Mouse (Mus musculus) G1E-ER4 (cell line): ENCODE data around the gene Mlf2. TPM values are rescaled to one million over a fixed set of nuclear protein-coding genes. Genes with fewer than 3 reads are reported as not detected.

Experiments
- GATA1 ChIP-seq: IDR thresholded peaks from one replicate; pipeline ENCODE4 v1.8.0; 2012; ENCODE audit warnings: low read length, inconsistent platforms
- polyA plus RNA-seq: library from polyadenylated mRNA; stranded (reverse); fragments of >175 nt; gene quantifications from 2 replicates; pipeline ENCODE4 v1.2.3, GENCODE M21; 2012

Mlf2 gene
- polyA plus RNA-seq, 1 experiment = 363 TPM

DNA sequence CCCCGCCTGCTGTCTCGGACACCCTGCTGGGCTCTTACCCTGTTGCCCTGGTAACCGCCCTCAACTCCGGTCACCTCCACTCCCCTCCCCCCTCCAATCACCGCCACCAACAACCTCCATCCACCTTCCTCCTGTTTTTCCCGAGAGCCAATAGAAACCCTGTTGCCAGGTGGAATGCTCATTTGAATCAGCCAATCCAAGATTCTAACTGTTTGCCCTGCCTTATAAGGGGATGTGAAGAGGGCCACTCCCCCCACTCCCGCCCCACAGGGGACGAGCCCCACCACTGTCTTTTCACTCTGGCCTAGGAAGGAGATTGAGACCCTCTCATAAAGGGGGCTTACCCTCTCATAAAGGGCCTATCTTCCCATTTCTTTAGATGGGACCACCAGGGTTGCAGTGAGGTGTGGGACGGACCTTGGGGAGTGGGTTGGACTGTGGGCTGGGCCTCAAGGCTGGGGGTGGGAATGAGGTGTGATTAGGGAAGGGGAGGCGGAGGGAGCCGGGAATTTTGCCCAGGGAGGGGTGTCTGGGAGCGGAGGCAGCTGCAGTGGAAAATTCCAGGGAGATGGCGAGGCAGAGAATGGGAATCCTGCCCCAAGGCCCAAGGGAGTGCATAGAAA is 11.4 kb upstream of the Mlf2 start, which contains the start of gene Ptms:
TSS of gene Ptms (minus strand) at position 409 of the 623 bp plus-strand sequence.
- TF ChIP-seq GATA1 = no peak

DNA sequence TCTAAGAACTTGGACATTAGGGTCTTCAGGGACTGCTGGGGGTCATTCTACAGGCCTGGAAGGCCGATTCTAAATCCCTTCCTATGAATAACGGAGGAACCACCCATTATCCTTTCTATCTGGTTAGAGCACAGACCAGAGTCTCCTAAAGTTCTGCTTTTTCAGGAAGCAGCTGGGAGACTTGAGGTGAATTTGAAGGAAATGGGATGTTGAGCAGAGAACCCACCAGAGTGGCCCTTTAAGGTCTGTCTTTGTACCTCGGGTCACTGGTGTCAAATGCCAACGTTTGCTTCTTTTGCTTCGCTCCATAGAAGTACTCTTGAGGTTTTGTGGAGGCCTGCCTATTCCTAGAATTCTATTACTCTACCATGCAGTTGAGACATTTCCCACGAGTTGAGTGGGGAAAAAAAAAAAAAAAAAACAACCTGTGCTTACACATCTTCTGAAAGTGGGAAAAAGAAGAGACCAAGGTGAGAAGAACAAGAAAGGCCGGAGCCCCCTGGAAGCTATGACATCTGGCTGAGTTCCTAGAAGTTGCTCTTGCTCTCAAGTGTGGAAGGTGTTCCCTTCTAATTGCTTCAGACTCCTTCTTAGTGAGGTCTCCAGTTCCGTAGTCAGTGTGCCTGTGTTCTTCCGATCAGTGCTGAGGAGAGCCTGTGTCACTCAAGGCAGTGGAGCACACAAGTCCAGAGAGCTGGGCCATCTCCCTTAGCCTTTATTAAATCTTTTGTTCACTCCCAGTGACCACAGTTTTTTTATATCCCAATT is 10.7 kb upstream of the Mlf2 start:
- TF ChIP-seq GATA1 = no peak

GRCm38 (mm10) chr6:124921539-124921938 is 9.6 kb upstream of the Mlf2 start:
- TF ChIP-seq GATA1 = no peak

GRCm38 (mm10) chr6:124925173-124925793 is 5.9 kb upstream of the Mlf2 start:
- TF ChIP-seq GATA1 = no peak

DNA sequence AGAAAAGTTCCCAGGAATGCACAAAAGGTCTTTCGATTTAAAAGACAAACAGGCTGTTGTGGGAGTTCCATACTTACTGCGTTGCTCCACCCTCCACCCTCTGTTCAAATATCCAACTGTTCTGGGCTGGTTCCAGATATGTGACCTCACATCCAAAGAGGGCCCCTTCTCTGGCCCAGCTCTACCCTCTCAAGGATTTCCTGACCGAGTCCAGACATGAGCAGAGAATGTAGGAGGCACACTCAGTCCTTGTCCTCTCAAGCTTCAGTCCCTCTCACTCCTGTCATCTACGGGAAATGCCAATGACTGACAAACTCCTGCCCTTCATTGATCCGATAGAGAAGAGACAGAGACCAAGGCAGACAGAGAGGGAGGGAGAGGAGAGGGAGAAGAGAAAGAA is 5.2 kb upstream of the Mlf2 start:
- TF ChIP-seq GATA1 = no peak

DNA sequence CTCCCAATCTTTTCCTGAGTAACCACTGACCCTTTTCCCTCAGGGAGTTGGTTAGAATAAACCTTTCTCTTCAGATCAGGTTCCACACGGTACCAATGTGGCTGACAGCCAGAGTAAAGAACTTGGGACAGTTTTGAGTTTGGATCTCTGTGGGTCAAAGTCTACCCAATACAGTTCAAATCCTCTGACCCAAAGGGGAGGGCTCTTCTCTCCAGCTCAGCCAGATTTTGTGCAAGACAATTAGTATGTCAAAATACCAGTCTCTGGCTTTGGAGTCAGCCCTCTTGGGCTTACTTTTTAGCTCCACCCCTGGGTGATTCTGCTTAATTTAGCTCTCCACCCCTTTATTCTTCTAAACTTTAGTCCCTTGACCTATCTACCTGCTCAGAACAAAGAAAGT is 955 bp upstream of the Mlf2 start:
- TF ChIP-seq GATA1 = no peak

DNA sequence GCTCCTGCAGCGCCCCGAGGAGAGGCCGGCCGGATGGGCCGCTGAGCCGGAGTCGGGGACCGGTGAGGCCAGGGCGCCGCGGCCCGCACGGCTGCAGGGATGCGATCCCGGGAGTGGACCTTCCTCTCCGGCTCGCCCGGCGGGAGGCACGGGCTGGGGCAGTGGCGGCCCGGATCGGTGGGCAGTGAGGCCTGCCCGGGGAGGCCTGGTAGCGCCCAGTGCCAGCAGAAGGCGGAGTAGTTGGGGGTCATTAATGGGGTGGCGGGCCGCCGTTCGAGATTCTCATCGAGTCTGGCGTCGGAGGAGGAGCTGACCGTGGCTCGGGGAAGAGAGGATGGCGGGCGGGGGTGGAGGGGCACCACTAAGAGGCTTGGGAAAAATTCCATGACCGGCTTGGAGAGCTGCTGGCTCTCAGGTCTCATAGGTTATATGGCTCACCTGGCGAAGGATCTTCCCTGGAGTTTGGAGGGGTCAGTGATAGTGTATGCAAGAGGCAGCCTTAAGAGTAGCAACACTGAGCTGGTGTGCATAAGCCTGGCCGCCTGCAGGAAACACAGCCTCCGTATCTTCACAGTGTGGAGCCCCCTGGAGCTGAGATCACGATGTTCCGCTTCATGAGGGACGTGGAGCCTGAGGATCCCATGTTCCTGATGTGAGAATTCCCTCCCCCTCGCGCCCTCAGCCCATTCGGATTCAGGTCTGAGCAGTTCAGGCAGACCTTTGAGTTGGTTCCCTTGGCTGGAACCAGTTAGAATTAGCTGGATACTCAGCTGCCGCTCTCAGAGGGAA is 533 bp downstream of the Mlf2 start:
- TF ChIP-seq GATA1 = no peak

- TF ChIP-seq GATA1 = no peak
Measured at GRCm38 (mm10) chr6:124932314-124932695, 1.1 kb downstream of the Mlf2 start.

DNA sequence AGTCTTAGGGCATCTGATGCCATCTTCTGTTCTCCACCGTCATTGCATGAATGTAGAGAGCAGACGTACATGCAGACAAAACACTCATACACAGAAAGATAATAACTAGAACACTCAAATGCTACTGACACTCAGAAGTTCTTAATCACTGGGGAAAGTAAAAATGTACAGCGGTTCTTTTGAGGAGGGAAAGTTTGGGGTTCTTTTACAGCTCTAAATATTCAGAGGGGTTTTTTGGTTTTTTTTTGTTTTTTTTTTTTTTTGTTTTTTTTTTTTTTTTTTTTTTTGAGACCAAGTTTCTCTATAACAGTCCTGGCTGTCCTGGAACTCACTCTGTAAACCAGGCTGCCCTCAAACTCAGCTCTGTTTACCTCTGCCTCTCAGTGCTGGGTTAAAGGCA is 1.9 kb downstream of the Mlf2 start:
- TF ChIP-seq GATA1 = no peak

- no peak for TF ChIP-seq GATA1
Measured at GRCm38 (mm10) chr6:124934670-124935069, 3.5 kb downstream of the Mlf2 start.

DNA sequence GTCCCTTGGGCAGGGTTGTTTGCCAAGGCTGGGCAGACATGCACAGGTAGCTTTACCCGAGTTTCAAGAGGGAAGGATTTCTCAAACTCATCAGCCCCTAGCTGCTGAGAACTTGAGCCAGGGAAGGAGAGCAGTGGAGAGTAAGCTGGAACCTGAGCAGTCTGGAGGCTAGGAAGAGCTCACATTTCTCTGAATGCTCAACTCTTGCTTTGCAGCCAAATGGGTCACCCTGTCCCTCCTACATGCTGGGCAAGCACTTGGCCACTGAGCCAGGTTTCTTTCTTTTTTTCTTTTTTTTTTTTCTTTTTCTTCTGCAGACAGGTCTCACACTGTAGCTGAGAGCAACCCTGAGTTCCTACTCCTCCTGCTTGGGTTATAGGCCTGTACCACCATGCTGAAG is 5.5 kb downstream of the Mlf2 start:
- no peak for TF ChIP-seq GATA1

DNA sequence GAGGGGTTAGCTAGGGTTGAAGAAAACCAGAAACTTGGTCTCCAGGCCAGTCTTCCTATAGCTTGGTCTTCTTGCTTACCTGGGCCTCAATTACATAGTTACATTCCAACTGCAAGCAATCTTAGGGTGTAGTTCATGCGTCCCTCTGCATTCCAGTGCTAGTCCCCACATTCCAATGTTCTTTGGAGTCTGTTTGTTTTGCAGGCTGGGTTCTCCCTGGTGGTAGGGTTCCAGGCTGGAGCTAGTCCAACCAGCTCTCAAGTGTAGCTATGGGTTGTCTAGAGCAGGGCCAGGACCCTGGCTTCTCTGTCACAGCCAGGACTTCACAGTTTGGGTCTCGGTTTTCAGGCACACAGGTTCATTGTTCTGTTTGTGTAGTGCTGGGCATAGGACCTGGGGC is 6.3 kb downstream of the Mlf2 start:
- TF ChIP-seq GATA1 = no peak

DNA sequence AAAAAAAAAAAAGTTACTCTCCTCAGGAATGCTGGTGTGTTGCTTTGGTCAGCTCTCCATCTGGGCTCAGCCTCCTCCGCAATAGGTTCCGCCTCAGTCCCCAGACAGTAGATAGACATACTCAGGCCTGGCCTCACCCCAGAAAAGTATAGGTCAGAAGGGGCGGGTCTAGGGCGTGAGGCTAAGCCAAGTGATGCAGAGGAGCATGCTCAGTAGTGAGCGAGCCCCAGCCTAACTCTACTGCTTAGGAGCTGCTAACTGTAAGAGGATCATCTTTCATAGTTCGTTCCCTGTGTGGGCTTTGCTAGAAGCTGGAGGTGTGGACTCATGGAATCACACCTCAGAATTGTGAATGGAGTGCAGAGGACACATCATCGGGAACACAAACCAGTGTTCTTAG is 7.4 kb downstream of the Mlf2 start:
- no peak for TF ChIP-seq GATA1

GRCm38 (mm10) chr6:124941679-124942078 is 10.5 kb downstream of the Mlf2 start:
- TF ChIP-seq GATA1 = no peak

DNA sequence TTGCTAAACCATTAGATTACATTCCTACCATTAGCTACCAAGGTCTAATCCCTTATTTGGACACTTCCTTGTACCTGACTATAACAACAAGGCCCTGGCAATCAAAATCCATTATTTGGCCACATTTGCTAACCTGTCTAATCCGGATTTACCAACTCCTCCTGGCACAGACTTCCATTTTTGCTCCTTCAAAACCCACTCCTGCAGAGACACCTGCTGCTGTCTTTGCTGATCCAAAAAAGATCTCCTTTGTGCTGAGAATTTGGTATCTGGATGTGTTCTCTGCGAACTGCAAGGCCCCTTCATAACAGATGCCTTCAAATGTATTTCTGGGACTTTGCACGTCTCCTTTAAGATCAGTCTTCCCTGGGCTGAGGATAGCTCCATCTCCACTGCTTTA is 12.3 kb downstream of the Mlf2 start:
- TF ChIP-seq GATA1 = no peak

- no peak for TF ChIP-seq GATA1
Measured at GRCm38 (mm10) chr6:124953991-124954715, 23.0 kb downstream of the Mlf2 start.
